Mouse (Mus musculus) MEL (cell line): ENCODE measurements at regions not wholly inside any gene's neighbourhood (a gene's known extent, or its start where the extent isn't known, plus 50 kb on each side); places are given as distances from the start of the nearest gene placed in this dataset.

Experiments
- DNase-seq: peaks from one replicate; pipeline ENCODE4 v3.0.0; 2011; ENCODE audit warnings: low read depth, low spot score
- H3K27ac ChIP-seq: 2 replicates; pipeline ENCODE4 v1.5.1; 2012; ENCODE audit warnings: low read depth, mild to moderate bottlenecking, control low read depth, low read length, moderate library complexity; ENCODE audit not compliant: control insufficient read depth
- H3K27me3 ChIP-seq, 2 experiments: fragments of 150-350 bp in 1 of 2; sonication (generic) in 1 of 2; 2 replicates each; pipeline ENCODE4 v1.6.1; 2012; ENCODE audit warnings: low read length in 2 of 2, mild to moderate bottlenecking in 2 of 2, improper control_type of control experiment in 1 of 2, moderate library complexity in 1 of 2; ENCODE audit not compliant: insufficient read depth in 2 of 2, control insufficient read depth in 1 of 2
- H3K36me3 ChIP-seq, 2 experiments: 2 replicates each; pipeline ENCODE4 v1.6.1; 2012 to 2014; ENCODE audit warnings: low read length in 2 of 2, improper control_type of control experiment in 1 of 2, inconsistent platforms in 1 of 2, mild to moderate bottlenecking in 1 of 2; ENCODE audit not compliant: insufficient read depth in 2 of 2, control insufficient read depth in 1 of 2
- H3K4me1 ChIP-seq, 2 experiments: fragments of 150-350 bp in 1 of 2; sonication (generic) in 1 of 2; 2 replicates each; pipeline ENCODE4 v1.6.1; 2012; ENCODE audit warnings: low read length in 2 of 2, improper control_type of control experiment in 1 of 2, mild to moderate bottlenecking in 1 of 2; ENCODE audit not compliant: insufficient read depth in 2 of 2, control insufficient read depth in 1 of 2
- H3K4me3 ChIP-seq, 2 experiments: fragments of 150-350 bp in 1 of 2; sonication (generic) in 1 of 2; 2 replicates each; pipeline ENCODE4 v1.5.1; 2012; ENCODE audit warnings: low read depth in 2 of 2, low read length in 2 of 2, mild to moderate bottlenecking in 2 of 2, moderate library complexity in 2 of 2, control low read depth in 1 of 2, improper control_type of control experiment in 1 of 2; ENCODE audit not compliant: control insufficient read depth in 1 of 2, insufficient read depth in 1 of 2
- H3K79me2 ChIP-seq: 2 replicates; pipeline ENCODE4 v1.6.1; 2012; ENCODE audit warnings: mild to moderate bottlenecking, low read length, moderate library complexity; ENCODE audit not compliant: control insufficient read depth, poor library complexity, insufficient read depth
- H3K9ac ChIP-seq: 2 replicates; pipeline ENCODE4 v1.6.1; 2012; ENCODE audit warnings: low read depth, mild to moderate bottlenecking, control low read depth, low read length, moderate library complexity; ENCODE audit not compliant: control insufficient read depth, poor library complexity, severe bottlenecking
- H3K9me3 ChIP-seq: fragments of 150-350 bp; sonication (generic); replicated peaks from 2 replicates; pipeline ENCODE4 v1.6.1; 2012; ENCODE audit warnings: mild to moderate bottlenecking, low read length, improper control_type of control experiment, moderate library complexity; ENCODE audit not compliant: insufficient read depth
- BHLHE40 ChIP-seq: IDR thresholded peaks from 2 replicates; pipeline ENCODE4 v1.6.1; 2012; ENCODE audit warnings: low read depth, mild to moderate bottlenecking, inconsistent platforms, low read length, improper control_type of control experiment, borderline replicate concordance
- CHD1 ChIP-seq: IDR thresholded peaks from 2 replicates; pipeline ENCODE4 v1.6.1; 2012; ENCODE audit warnings: low read depth, mild to moderate bottlenecking, inconsistent platforms, low read length, improper control_type of control experiment
- CTCF ChIP-seq, 3 experiments: IDR thresholded peaks in 2 of 3; conservative IDR thresholded peaks in 1 of 3; 2 replicates each; pipeline ENCODE4 v1.5.1; 2011 to 2012; ENCODE audit warnings: low read length in 3 of 3, low read depth in 2 of 3, mild to moderate bottlenecking in 2 of 3, improper control_type of control experiment in 1 of 3, inconsistent platforms in 1 of 3, mixed read lengths in 1 of 3, moderate library complexity in 1 of 3; ENCODE audit not compliant: control insufficient read depth in 1 of 3, insufficient read depth in 1 of 3, poor library complexity in 1 of 3, severe bottlenecking in 1 of 3
- ETS1 ChIP-seq: IDR thresholded peaks from 2 replicates; pipeline ENCODE4 v1.6.1; 2012; ENCODE audit warnings: low read depth, mild to moderate bottlenecking, inconsistent platforms, low read length, improper control_type of control experiment, moderate library complexity
- GATA1 ChIP-seq: IDR thresholded peaks from 2 replicates; pipeline ENCODE4 v1.6.1; 2011; ENCODE audit warnings: low read depth, low read length, improper control_type of control experiment
- HCFC1 ChIP-seq: IDR thresholded peaks from 2 replicates; pipeline ENCODE4 v1.6.1; 2012; ENCODE audit warnings: low read depth, mild to moderate bottlenecking, inconsistent platforms, low read length, improper control_type of control experiment, moderate library complexity
- JUND ChIP-seq: IDR thresholded peaks from 2 replicates; pipeline ENCODE4 v1.6.1; 2011; ENCODE audit warnings: low read depth, mild to moderate bottlenecking, improper control_type of control experiment, low read length
- KAT2A ChIP-seq: conservative IDR thresholded peaks from 2 replicates; pipeline ENCODE4 v1.6.1; 2012; ENCODE audit warnings: low read depth, low read length, improper control_type of control experiment, inconsistent platforms
- MAX ChIP-seq: IDR thresholded peaks from 2 replicates; pipeline ENCODE4 v1.6.1; 2011; ENCODE audit warnings: low read length, improper control_type of control experiment
- MXI1 ChIP-seq: IDR thresholded peaks from 2 replicates; pipeline ENCODE4 v1.6.1; 2011; ENCODE audit warnings: mild to moderate bottlenecking, low read depth, low read length, improper control_type of control experiment
- NELFE ChIP-seq: IDR thresholded peaks from 2 replicates; pipeline ENCODE4 v1.6.1; 2011; ENCODE audit warnings: low read depth, low read length, improper control_type of control experiment
- NRF1 ChIP-seq: IDR thresholded peaks from 2 replicates; pipeline ENCODE4 v1.6.1; 2014; ENCODE audit warnings: low read depth, mild to moderate bottlenecking, inconsistent platforms, low read length, improper control_type of control experiment, moderate library complexity; ENCODE audit not compliant: poor library complexity, insufficient read depth, severe bottlenecking
- POLR2AphosphoS5 ChIP-seq: IDR thresholded peaks from 2 replicates; pipeline ENCODE4 v1.6.1; 2012; ENCODE audit warnings: low read depth, borderline replicate concordance, mild to moderate bottlenecking, inconsistent platforms, low read length, moderate library complexity, mixed read lengths
- TAL1 ChIP-seq: IDR thresholded peaks from 2 replicates; pipeline ENCODE4 v1.6.1; 2012; ENCODE audit warnings: mild to moderate bottlenecking, inconsistent platforms, low read length, moderate library complexity, mixed read lengths
- UBTF ChIP-seq: IDR thresholded peaks from 2 replicates; pipeline ENCODE4 v1.6.1; 2012; ENCODE audit warnings: low read depth, mild to moderate bottlenecking, inconsistent platforms, low read length, improper control_type of control experiment, moderate library complexity, borderline replicate concordance; ENCODE audit not compliant: insufficient read depth
- USF2 ChIP-seq, 2 experiments: IDR thresholded peaks; 2 replicates each; pipeline ENCODE4 v1.6.1; 2011 to 2012; ENCODE audit warnings: improper control_type of control experiment in 2 of 2, low read length in 2 of 2, borderline replicate concordance in 1 of 2, inconsistent platforms in 1 of 2, low read depth in 1 of 2, mild to moderate bottlenecking in 1 of 2; ENCODE audit not compliant: insufficient read depth in 1 of 2
- ZC3H11A ChIP-seq: IDR thresholded peaks from 2 replicates; pipeline ENCODE4 v1.6.1; 2012; ENCODE audit warnings: low read depth, mild to moderate bottlenecking, inconsistent platforms, low read length, improper control_type of control experiment
- ZKSCAN1 ChIP-seq: IDR thresholded peaks from 2 replicates; pipeline ENCODE4 v1.6.1; 2012; ENCODE audit warnings: low read depth, mild to moderate bottlenecking, inconsistent platforms, low read length, improper control_type of control experiment, moderate library complexity
- ZMIZ1 ChIP-seq: IDR thresholded peaks from 2 replicates; pipeline ENCODE4 v1.6.1; 2012; ENCODE audit warnings: low read depth, mild to moderate bottlenecking, inconsistent platforms, low read length, improper control_type of control experiment, moderate library complexity

- no peaks in the 10 kb centered on the region for H3K79me2 ChIP-seq
- no peak for DNase-seq
- H3K9me3 ChIP-seq, result no peaks in the 10 kb centered on the region
- no peaks in the 10 kb centered on the region for H3K4me1 ChIP-seq
- H3K27ac ChIP-seq, result no peak overlapping the region
- H3K9ac ChIP-seq, result no peak overlapping the region
- H3K36me3 ChIP-seq, result no peaks in the 10 kb centered on the region
- no peak overlapping the region for H3K4me3 ChIP-seq
- H3K27me3 ChIP-seq, result no peaks in the 10 kb centered on the region
- TF ChIP-seq POLR2AphosphoS5, result no peak
- no peak for TF ChIP-seq BHLHE40
- no peak for TF ChIP-seq ETS1
- no peak for TF ChIP-seq ZMIZ1
- TF ChIP-seq NELFE, result no peak
- no peak for TF ChIP-seq KAT2A
- no peak for TF ChIP-seq TAL1
- no peak for TF ChIP-seq ZC3H11A
- no peak for TF ChIP-seq UBTF
- no peak for TF ChIP-seq USF2 (IDR thresholded peaks at IDR 0.05; ENCODE audit: borderline replicate concordance in 1 of 2, insufficient read depth in 1 of 2, low read depth in 1 of 2, low read length in 2 of 2)
These were observed 66.4 kb upstream of the Arhgap32 start for GRCm38 (mm10) chr9:32049546-32049945.

- Histone ChIP-seq H3K27me3 (no peaks in the 10 kb centered on the region), H3K36me3 (no peaks in the 10 kb centered on the region), H3K9me3 (no peaks in the 10 kb centered on the region), H3K4me1 (no peaks in the 10 kb centered on the region), H3K27ac (no peak overlapping the region), H3K9ac (no peak overlapping the region), H3K4me3 (no peak overlapping the region)
- no peak for TF ChIP-seq GATA1
- TF ChIP-seq, all 39 proteins: peak for 0
- H3K79me2 ChIP-seq, result no peaks in the 10 kb centered on the region
- DNase-seq, result no peak
These were observed 61.9 kb upstream of the Arhgap32 start for GRCm38 (mm10) chr9:32053886-32054615.

GRCm38 (mm10) chr9:32057427-32058115 lies 58.4 kb upstream of the Arhgap32 start:
- Histone ChIP-seq H3K9ac (no peak overlapping the region), H3K27ac (no peak overlapping the region)
- TF ChIP-seq MXI1 (no peak), ETS1 (no peak), MAX (no peak), HCFC1 (no peak), ZKSCAN1 (no peak), CHD1 (no peak), UBTF (no peak), JUND (no peak), KAT2A (no peak), NRF1 (no peak), CTCF (IDR thresholded peaks at IDR 0.05 in 2 of 3, conservative IDR thresholded peaks at IDR 0.05 in 1 of 3; ENCODE audit: control insufficient read depth in 1 of 3, insufficient read depth in 1 of 3, low read depth in 2 of 3, low read length in 3 of 3, poor library complexity in 1 of 3, severe bottlenecking in 1 of 3) (no peak)

More at GRCm38 (mm10) chr9:32057427-32058115, 58.4 kb upstream of the Arhgap32 start:
- no peaks in the 10 kb centered on the region for H3K9me3 ChIP-seq
- no peak for DNase-seq
- no peaks in the 10 kb centered on the region for H3K4me1 ChIP-seq
- H3K27me3 ChIP-seq, result no peaks in the 10 kb centered on the region
- H3K4me3 ChIP-seq, result no peak overlapping the region
- no peaks in the 10 kb centered on the region for H3K36me3 ChIP-seq
- H3K79me2 ChIP-seq, result no peaks in the 10 kb centered on the region
